Mouse (Mus musculus): ENCODE data around the gene Spata5. TPM values are rescaled to one million over a fixed set of nuclear protein-coding genes. Genes with fewer than 3 reads are reported as not detected.
A peak's percentile ranks its signal among the peaks of the same experiment; 100 is the strongest.

Gene Spata5
- total and polyA plus RNA-seq, 2 experiments from 2014 or later = 12.2 to 18.8 TPM

- H3K4me3 ChIP-seq (ENCODE audit: low read length) = no peak overlapping the region
- no peak for TF ChIP-seq CTCF (IDR thresholded peaks at IDR 0.05; ENCODE audit: low read depth)
- ATAC-seq (no peak), DNase-seq (ENCODE audit: low spot score) (no peak)
- no peak overlapping the region for H3K4me2 ChIP-seq (ENCODE audit: low read depth, low read length)
- 87% methylated on average over 2 of the region's 2 CpGs for WGBS
- peaks cover 6% of the 10 kb centered on the region; the same call in 1 of the 2 replicates for H3K36me3 ChIP-seq (ENCODE audit: insufficient read depth, low read length)
- no peak overlapping the region for H3K9ac ChIP-seq (replicated peaks; ENCODE audit: low read length)
- H3K9me3 ChIP-seq (ENCODE audit: low read length) = no peaks in the 10 kb centered on the region
- H3K4me1 ChIP-seq (ENCODE audit: insufficient read depth, low read length) = no peaks in the 10 kb centered on the region
- no peaks in the 10 kb centered on the region for H3K27me3 ChIP-seq (ENCODE audit: insufficient read depth, low read length)
- H3K27ac ChIP-seq = no peak overlapping the region
These were observed 23.7 kb downstream of the Spata5 start for GRCm38 (mm10) chr3:37443409-37443808.

- no peak overlapping the region for H3K4me2 ChIP-seq (ENCODE audit: low read depth, low read length)
- H3K27me3 ChIP-seq (ENCODE audit: insufficient read depth, low read length) = no peaks in the 10 kb centered on the region
- no peak for TF ChIP-seq CTCF (IDR thresholded peaks at IDR 0.05; ENCODE audit: low read depth)
- no peak for ATAC-seq
- no peak for DNase-seq (ENCODE audit: low spot score)
- H3K9ac ChIP-seq (replicated peaks; ENCODE audit: low read length) = no peak overlapping the region
- 89% methylated on average over 1 of the region's 1 CpGs for WGBS
- H3K27ac ChIP-seq = no peak overlapping the region
- no peaks in the 10 kb centered on the region for H3K9me3 ChIP-seq (ENCODE audit: low read length)
- H3K4me3 ChIP-seq (ENCODE audit: low read length) = no peak overlapping the region
- H3K4me1 ChIP-seq (ENCODE audit: insufficient read depth, low read length) = no peaks in the 10 kb centered on the region
- H3K36me3 ChIP-seq (ENCODE audit: insufficient read depth, low read length) = no peaks in the 10 kb centered on the region
These were observed 36.3 kb downstream of the Spata5 start for GRCm38 (mm10) chr3:37455992-37456391.

- DNase-seq (ENCODE audit: low spot score) (peak; percentile 75), ATAC-seq (peak; percentile 74)
- Histone ChIP-seq H3K4me1 (ENCODE audit: insufficient read depth, low read length) (no peaks in the 10 kb centered on the region), H3K36me3 (ENCODE audit: insufficient read depth, low read length) (no peaks in the 10 kb centered on the region), H3K9ac (replicated peaks; ENCODE audit: low read length) (no peak overlapping the region), H3K4me2 (ENCODE audit: low read depth, low read length) (no peak overlapping the region), H3K27me3 (ENCODE audit: insufficient read depth, low read length) (no peaks in the 10 kb centered on the region), H3K4me3 (ENCODE audit: low read length) (no peak overlapping the region), H3K9me3 (ENCODE audit: low read length) (no peaks in the 10 kb centered on the region), H3K27ac (no peak overlapping the region)
- TF ChIP-seq CTCF (IDR thresholded peaks at IDR 0.05; ENCODE audit: low read depth) = peak; percentile 88
- 94% methylated on average over 2 of the region's 2 CpGs for WGBS
These were observed 48.5 kb downstream of the Spata5 start for GRCm38 (mm10) chr3:37468170-37468569.

- H3K4me1 ChIP-seq (ENCODE audit: insufficient read depth, low read length) = no peaks in the 10 kb centered on the region
- ATAC-seq = no peak
- 92% methylated on average over 4 of the region's 4 CpGs for WGBS
- no peak for TF ChIP-seq CTCF (IDR thresholded peaks at IDR 0.05; ENCODE audit: low read depth)
- no peak overlapping the region for H3K4me2 ChIP-seq (ENCODE audit: low read depth, low read length)
- no peaks in the 10 kb centered on the region for H3K36me3 ChIP-seq (ENCODE audit: insufficient read depth, low read length)
- no peaks in the 10 kb centered on the region for H3K9me3 ChIP-seq (ENCODE audit: low read length)
- no peak overlapping the region for H3K27ac ChIP-seq
- H3K27me3 ChIP-seq (ENCODE audit: insufficient read depth, low read length) = no peaks in the 10 kb centered on the region
- no peak overlapping the region for H3K4me3 ChIP-seq (ENCODE audit: low read length)
- no peak overlapping the region for H3K9ac ChIP-seq (replicated peaks; ENCODE audit: low read length)
- no peak for DNase-seq (ENCODE audit: low spot score)
These were observed 49.7 kb downstream of the Spata5 start for GRCm38 (mm10) chr3:37469353-37469752.

GRCm38 (mm10) chr3:37470867-37471266, 51.2 kb downstream of the Spata5 start:
- Histone ChIP-seq H3K4me2 (ENCODE audit: low read depth, low read length) (no peak overlapping the region), H3K9me3 (ENCODE audit: low read length) (no peaks in the 10 kb centered on the region), H3K27ac (no peak overlapping the region), H3K9ac (replicated peaks; ENCODE audit: low read length) (no peak overlapping the region), H3K27me3 (ENCODE audit: insufficient read depth, low read length) (no peaks in the 10 kb centered on the region), H3K36me3 (ENCODE audit: insufficient read depth, low read length) (no peaks in the 10 kb centered on the region), H3K4me3 (ENCODE audit: low read length) (no peak overlapping the region), H3K4me1 (ENCODE audit: insufficient read depth, low read length) (no peaks in the 10 kb centered on the region)
- WGBS = 93% methylated on average over 2 of the region's 2 CpGs
- DNase-seq (ENCODE audit: low spot score) (no peak), ATAC-seq (no peak)
- no peak for TF ChIP-seq CTCF (IDR thresholded peaks at IDR 0.05; ENCODE audit: low read depth)

- TF ChIP-seq CTCF (IDR thresholded peaks at IDR 0.05; ENCODE audit: low read depth) = peak; percentile 54
- Histone ChIP-seq H3K27me3 (ENCODE audit: insufficient read depth, low read length) (no peaks in the 10 kb centered on the region), H3K9ac (replicated peaks; ENCODE audit: low read length) (no peak overlapping the region), H3K27ac (no peak overlapping the region), H3K9me3 (ENCODE audit: low read length) (no peaks in the 10 kb centered on the region), H3K4me1 (ENCODE audit: insufficient read depth, low read length) (no peaks in the 10 kb centered on the region), H3K4me3 (ENCODE audit: low read length) (no peak overlapping the region), H3K36me3 (ENCODE audit: insufficient read depth, low read length) (no peaks in the 10 kb centered on the region), H3K4me2 (ENCODE audit: low read depth, low read length) (no peak overlapping the region)
- ATAC-seq (no peak), DNase-seq (ENCODE audit: low spot score) (peak; percentile 66)
These were observed 52.8 kb downstream of the Spata5 start for GRCm38 (mm10) chr3:37472461-37472860.

- no peak overlapping the region for H3K27ac ChIP-seq
- no peak overlapping the region for H3K4me2 ChIP-seq (ENCODE audit: low read depth, low read length)
- H3K9ac ChIP-seq (replicated peaks; ENCODE audit: low read length) = no peak overlapping the region
- no peaks in the 10 kb centered on the region for H3K4me1 ChIP-seq (ENCODE audit: insufficient read depth, low read length)
- no peaks in the 10 kb centered on the region for H3K9me3 ChIP-seq (ENCODE audit: low read length)
- no peak for TF ChIP-seq CTCF (IDR thresholded peaks at IDR 0.05; ENCODE audit: low read depth)
- WGBS = 93% methylated on average over 1 of the region's 1 CpGs
- DNase-seq (ENCODE audit: low spot score) (no peak), ATAC-seq (no peak)
- H3K36me3 ChIP-seq (ENCODE audit: insufficient read depth, low read length) = no peaks in the 10 kb centered on the region
- no peaks in the 10 kb centered on the region for H3K27me3 ChIP-seq (ENCODE audit: insufficient read depth, low read length)
- no peak overlapping the region for H3K4me3 ChIP-seq (ENCODE audit: low read length)
These were observed 56.8 kb downstream of the Spata5 start for GRCm38 (mm10) chr3:37476485-37476884.
